Mouse (Mus musculus) small intestine, adult 2 months (tissue): ENCODE results near the gene Shisa8.

Experiments used
- CTCF ChIP-seq: fragments of 200-500 bp; IDR thresholded peaks from 2 replicates; pipeline ENCODE4 v1.5.1; 2012; ENCODE audit warnings: low read depth, mild to moderate bottlenecking, control low read depth, inconsistent platforms, low read length, moderate library complexity, mixed read lengths; ENCODE audit not compliant: insufficient replicate concordance, insufficient read length; ENCODE audit errors: extremely low read depth
- POLR2A ChIP-seq: fragments of 200-500 bp; IDR thresholded peaks from 2 replicates; pipeline ENCODE4 v1.6.1; 2012; ENCODE audit warnings: low read depth, mild to moderate bottlenecking, control low read depth, inconsistent platforms, low read length, moderate library complexity

GRCm38 (mm10) chr15:82212752-82213063 is at the start of gene Shisa8:
- TF ChIP-seq CTCF: no peak
- no peak for TF ChIP-seq POLR2A
